Mouse (Mus musculus) monocyte, adult 2 months (primary cell): ENCODE data around the gene Dhx30.
A peak's percentile ranks its signal among the peaks of the same experiment; 100 is the strongest.
"Not testable (repeated sequence)": the region's sequence is repeated elsewhere in the genome, so short reads cannot be mapped to it uniquely, and the experiment has no call there.

Source experiments
- DNase-seq, 2 experiments: peaks; one replicate each; pipeline ENCODE4 v3.0.0; 2022; ENCODE audit warnings: low spot score in 2 of 2, low read depth in 1 of 2

The Dhx30 gene

GRCm38 (mm10) chr9:110097791-110098190 lies 19.8 kb downstream of the Dhx30 start:
- no peak for DNase-seq

DNA sequence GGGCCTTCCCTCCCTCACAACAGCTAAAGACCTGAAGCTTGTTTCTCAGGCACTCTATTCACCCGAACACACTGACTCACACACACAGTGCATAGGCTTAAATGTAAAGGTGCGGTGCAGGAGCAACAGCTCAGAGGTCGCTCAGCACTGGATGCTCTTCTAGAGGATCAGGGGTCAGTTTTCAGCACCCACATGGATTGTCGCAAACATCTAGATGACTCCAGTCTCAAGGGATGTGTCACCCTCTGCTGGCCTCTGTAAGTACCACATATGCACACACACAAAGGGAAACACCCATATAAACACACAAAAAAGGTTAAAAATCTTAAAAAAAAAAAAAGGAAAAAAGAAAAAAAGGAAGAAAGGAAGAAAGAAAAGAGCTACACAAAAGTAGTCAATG lies 22.9 kb downstream of the Dhx30 start:
- no peak for DNase-seq

DNA sequence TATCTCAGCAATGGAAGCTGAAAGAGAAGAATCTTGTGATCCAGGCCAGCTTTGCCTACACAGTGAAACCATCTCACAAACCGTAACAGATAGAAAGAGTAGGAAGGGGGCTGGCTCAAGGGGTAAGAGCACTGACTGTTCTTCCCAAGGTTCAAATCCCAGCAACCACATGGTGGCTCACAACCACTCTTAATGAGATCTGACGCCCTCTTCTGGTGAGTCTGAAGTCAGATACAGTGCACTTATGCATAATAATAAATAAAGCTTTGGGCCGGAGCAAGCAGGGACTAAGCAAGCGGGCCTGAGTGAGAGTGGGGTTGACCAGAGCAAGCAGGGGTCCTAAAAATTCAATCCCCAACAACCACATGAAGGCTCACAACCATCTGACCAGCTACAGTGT lies 24.3 kb downstream of the Dhx30 start:
- DNase-seq, result no peak

- no peak for DNase-seq
These were observed 31.9 kb downstream of the Dhx30 start for GRCm38 (mm10) chr9:110085693-110086092.

DNA sequence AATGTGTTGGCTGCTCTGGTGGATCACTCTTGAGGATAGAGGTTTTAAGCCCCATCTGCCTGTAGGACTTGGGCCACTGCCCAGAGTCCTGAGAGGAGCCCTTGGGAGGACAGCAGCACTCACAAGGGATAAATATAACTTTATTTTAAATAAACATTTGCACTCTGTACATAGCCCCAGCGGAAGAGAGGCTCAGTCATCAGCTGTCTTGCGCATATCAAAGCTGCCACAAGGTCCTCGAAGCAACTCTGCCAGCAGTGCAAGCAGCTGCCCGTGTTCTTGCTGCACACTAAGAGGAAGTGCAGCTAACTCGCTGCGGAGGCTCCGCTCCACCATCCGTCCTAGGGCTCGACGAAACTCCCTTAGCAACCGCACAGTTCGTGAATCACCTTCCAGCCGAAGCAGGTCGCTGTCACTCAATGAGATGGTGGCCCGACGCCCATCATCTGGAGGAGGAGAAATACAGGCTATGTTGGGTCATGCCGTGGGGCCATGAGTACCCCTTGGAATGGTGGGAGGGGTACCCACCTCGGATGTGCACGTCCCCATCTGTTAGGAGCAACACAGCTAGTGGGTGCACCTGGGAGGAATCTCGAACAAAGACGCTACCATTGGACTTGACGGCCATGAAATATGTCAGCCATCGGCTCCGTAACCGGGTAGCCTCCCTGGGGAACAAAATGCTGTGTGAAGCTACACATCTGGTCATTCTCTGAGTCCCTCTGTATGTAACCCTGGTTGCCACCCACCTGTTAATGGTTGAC lies 33.2 kb downstream of the Dhx30 start:
- DNase-seq, result no peak

- DNase-seq, result no peak
These were observed 36.6 kb downstream of the Dhx30 start for GRCm38 (mm10) chr9:110081066-110081465.

GRCm38 (mm10) chr9:110076468-110076867 lies 41.2 kb downstream of the Dhx30 start:
- not testable (repeated sequence) for DNase-seq

DNA sequence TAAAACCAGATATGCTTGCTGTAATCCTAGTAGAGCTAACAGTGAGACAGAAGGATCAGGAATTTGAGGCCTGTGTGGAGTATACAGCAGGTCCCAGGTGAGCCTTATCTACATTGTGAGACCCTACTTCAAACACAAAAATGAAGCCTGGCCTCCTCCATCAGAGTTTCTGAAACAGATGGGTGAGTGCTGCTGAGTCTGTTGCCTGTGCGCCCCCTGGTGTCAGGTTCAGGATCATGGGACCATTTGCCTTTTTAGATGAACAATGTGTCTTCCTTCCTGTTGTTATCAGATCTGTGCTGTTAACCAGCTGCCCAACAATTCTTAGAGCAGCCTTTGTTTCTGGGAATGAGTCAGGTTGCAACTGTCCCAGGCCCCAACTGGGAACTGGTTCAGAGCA lies 45.8 kb downstream of the Dhx30 start:
- peak in 1 of 2 experiments; percentile 37 for DNase-seq

DNA sequence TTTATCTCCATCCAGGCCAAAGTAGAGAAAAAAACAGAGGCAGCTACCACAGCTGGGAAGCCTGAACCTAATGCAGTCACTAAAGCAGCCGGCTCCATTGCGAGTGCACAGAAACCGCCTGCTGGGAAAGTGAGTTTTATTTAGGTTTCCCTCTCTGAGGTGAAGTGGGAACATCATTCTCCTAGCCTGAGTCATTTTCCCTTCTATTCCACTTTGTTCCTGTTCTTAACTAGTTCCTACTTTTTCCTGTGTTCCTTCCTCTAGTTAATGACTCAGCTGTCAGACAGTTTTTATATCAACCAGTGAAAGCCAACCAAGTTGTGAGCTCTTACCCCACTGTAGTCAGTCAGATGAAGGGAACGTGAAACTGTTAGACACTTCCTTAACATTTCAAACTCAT lies 46.6 kb downstream of the Dhx30 start:
- no peak for DNase-seq

DNA sequence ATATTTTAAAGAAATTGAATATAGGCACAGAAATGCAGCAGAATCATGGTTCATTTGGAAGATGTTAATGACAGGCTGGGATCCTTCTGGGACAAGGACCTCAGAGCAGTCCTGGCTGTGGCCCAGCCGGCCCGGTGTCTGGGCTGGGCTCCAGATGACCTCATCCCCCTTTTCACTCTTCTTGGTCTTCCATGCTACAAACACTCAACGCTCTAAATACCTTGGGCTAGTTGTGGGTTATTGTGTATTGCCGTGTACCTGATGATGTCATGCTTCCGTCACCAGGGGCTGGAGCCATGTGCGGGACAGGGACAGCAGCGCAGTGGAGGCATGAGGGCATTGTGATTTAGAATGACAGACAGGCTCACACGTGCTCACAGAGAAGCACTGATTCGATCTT lies 47.3 kb downstream of the Dhx30 start:
- DNase-seq, result no peak

DNA sequence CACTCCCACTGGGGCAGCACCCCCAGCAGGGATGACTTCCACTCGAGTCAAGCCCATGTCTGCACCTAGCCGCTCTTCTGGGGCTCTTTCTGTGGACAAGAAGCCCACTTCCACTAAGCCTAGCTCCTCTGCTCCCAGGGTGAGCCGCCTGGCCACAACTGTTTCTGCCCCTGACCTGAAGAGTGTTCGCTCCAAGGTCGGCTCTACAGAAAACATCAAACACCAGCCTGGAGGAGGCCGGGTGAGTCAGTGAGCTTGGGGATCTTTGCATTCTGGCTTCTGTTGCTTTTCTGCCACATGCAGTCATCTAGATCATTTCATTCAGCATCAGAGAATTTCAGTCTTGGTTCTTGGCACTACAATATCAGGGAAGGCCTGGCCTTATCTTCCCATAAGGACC lies 48.9 kb downstream of the Dhx30 start:
- DNase-seq, result no peak

DNA sequence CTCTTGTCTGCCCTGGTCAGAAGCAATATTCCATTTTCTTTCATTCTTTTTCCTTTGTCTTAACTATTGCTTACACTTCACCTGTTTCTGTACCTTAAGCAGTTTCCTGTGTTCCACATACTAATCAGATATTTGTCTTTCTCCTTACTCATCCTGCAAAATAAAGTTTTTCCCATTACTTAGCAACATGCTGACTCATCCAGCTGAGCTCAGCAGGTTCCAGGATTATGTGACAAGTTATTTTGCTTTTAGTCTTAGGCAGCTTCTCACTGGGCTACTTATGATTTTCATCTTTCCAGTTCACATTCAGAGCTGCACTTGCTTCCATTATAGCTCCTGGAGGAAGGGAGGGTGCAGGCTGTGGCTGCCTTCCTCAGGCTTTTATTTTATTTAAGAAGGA lies 53.0 kb downstream of the Dhx30 start:
- no peak for DNase-seq

DNA sequence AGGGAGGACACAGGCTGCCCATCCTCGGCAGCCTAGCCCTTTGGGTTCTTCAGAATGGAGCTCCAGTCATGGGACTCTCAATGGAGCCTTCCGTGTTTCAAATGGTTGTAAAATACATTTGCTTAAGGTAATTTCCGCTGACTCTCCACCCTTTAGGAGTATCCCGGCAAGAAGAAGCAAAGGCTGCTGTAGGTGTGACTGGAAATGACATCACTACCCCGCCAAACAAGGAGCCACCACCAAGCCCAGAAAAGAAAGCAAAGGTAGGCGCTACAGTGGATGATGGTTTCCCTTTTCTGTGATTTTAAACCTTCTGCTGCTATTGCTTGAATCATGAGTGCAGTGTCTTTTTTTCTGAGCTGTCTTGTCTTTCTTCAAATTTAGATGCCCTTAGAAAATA lies 54.8 kb downstream of the Dhx30 start:
- no peak for DNase-seq

DNA sequence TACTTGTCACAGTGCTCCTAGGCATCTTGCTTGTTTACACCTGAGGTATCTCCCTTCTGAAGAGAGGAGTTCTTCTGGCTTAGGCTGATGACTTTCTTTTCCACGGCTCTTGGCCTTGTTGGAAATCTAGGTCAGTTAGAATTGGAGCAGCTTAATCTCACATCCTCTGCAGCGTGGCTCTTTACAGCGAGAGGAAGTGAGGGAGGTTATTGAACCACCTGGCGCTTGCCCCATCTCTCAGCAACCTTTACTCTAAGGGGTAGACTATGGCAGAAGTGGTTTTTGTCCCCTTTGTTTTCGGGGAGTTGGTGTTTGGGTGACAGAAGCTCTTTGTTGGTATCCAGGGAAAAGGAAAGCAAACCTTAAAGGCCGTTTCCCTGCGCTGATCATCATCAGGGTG lies 55.2 kb downstream of the Dhx30 start:
- DNase-seq, result no peak

DNA sequence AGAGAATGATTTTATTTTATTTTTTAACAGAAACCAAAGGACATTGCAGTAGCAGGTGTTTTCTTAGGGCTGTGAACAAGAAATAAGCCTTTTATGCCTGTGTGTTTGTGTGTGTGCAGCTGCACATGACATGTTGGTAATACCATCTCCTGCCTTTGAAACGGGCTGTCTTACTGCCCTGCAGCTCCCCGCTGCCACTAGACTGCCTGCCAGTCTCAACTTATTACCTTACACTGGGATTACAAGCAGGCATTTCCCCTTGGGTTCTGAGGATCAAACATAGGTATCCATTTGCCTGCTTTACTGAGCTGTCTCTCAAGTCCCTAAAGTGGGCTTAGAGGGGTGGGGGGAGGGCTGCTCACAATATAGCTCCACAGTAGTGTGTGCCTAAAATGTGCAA lies 56.9 kb downstream of the Dhx30 start:
- DNase-seq, result no peak

- no peak for DNase-seq
These were observed 60.4 kb downstream of the Dhx30 start for GRCm38 (mm10) chr9:110057200-110057599.

GRCm38 (mm10) chr9:110054781-110055180 lies 62.8 kb downstream of the Dhx30 start:
- no peak for DNase-seq

GRCm38 (mm10) chr9:110054080-110054421 lies 63.6 kb downstream of the Dhx30 start:
- no peak for DNase-seq

DNA sequence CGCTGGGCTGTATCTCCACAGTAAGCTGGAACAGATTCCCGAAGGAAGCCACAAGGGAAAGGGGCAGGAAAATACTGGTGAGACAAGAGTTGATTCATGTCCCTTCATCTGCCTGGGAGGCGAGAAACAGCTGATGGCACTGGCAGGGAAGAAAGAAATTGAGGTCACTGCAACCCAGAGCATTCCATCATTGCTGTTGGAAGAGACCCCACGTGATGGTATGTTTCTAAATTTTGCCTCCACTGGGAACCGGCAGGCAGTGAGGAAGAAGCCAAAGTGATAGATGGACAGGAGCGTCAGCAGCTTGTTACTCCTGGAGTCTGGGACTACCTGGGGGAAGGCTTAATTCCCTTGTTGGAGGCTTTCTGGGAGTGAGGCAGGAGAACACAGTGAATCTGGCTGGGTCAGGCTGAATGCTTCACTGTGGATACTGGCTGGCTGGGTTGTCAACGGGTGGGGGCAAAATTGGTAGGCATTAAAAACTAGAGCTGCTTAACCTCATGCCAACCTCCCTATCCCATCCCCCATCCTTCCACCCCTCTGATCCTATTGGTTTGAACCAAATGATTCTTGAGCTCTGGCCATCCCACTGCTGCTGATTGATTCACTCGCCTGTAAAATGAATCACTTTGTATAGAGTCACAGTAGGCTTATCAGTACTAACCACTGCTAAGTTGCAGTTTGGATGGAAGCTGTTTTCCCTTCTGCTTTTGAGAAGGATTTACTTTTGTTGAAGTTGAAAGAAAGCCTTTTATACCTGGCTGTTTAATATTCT lies 64.1 kb downstream of the Dhx30 start:
- no peak for DNase-seq

- DNase-seq, result no peak
These were observed 64.7 kb downstream of the Dhx30 start for GRCm38 (mm10) chr9:110052951-110053304.

- no peak for DNase-seq
These were observed 65.6 kb downstream of the Dhx30 start for GRCm38 (mm10) chr9:110051869-110052661.

DNA sequence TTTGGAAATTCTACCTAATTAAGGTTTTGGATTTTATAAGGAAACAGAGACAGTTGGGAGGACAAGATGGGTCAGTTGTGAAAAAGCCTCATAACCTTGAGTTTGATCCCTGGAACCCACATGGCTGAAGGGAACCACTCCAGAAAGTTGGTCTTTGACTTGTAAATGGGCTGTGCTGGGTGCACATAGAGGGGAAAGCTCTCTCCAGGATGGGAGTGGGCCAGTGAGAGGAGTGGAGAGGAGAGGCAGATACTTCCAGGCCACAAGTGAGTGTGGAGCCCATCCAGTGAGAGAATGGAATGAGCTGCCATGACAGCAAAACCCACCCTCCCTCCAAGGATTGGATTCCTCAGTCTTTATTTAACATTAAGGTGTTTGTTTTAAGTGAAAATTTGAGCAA lies 66.4 kb downstream of the Dhx30 start:
- no peak for DNase-seq
